Mouse (Mus musculus): ENCODE results near the gene Ntmt1.
A peak's percentile ranks its signal among the peaks of the same experiment; 100 is the strongest.

The Ntmt1 gene

GRCm38 (mm10) chr2:30864968-30865381 lies 57.3 kb downstream of the Ntmt1 start:
- DNase-seq (ENCODE audit: low spot score) = peak; percentile 45

- DNase-seq (ENCODE audit: low spot score) = no peak
Measured at GRCm38 (mm10) chr2:30865426-30865825, 57.8 kb downstream of the Ntmt1 start.

GRCm38 (mm10) chr2:30870863-30871262 lies 63.2 kb downstream of the Ntmt1 start:
- no peak for DNase-seq (ENCODE audit: low spot score)

Measured in embryo, embryonic 10.5 days (tissue).